Mouse (Mus musculus) cerebellum, adult 2 months (tissue): ENCODE data around the gene Tbc1d10b.

Source experiments
- CTCF ChIP-seq: fragments of 200-500 bp; IDR thresholded peaks from 2 replicates; pipeline ENCODE4 v1.5.1; 2011; ENCODE audit warnings: low read depth, mild to moderate bottlenecking, control low read depth, low read length, moderate library complexity, borderline replicate concordance; ENCODE audit not compliant: insufficient read depth
- POLR2A ChIP-seq: fragments of 200-500 bp; IDR thresholded peaks from 2 replicates; pipeline ENCODE4 v1.6.1; 2011; ENCODE audit warnings: low read length, control low read depth, borderline replicate concordance; ENCODE audit not compliant: insufficient read depth

GRCm38 (mm10) chr7:127253341-127253740 lies 45.1 kb upstream of the Tbc1d10b start:
- TF ChIP-seq CTCF: no peak
- no peak for TF ChIP-seq POLR2A
